ENCODE assay signal across 20 mouse cellular contexts in the genomic region with DNA sequence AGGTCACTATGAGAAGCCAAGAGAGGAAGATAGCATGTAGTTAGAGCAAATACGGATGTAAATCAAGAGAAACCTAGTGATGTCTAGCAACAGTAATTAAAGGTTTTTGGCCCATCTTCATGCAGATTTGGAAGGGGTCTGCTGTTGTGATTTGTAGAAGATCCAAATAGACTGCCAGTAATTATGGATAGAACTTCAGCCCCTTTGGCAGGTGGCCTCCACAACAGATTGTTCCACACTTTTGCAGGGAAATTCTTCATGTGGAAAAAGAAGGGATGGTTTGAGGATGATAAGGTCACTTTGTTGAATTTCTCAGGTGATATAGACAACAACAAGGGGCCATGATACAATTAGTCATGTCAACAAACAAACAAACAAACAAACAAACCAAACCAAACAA.
"Had no signal": no experiment of that assay in that cellular context is flagged by ENCODE, and none has a peak within 500 bp of the region (broad histone marks: within the 10 kb centered on the region; RNA-seq: fewer than 3 reads in every experiment).

No protein-coding gene starts in this region.

- H3K36me3 ChIP-seq: limb, embryonic 12.5 days; limb, embryonic 15.5 days; midbrain, embryonic 12.5 days; midbrain, embryonic 15.5 days; neural tube, embryonic 12.5 days; neural tube, embryonic 15.5 days; stomach, embryonic 15.5 days had no signal

- H3K27me3 ChIP-seq: limb, embryonic 12.5 days; limb, embryonic 15.5 days; midbrain, embryonic 12.5 days; midbrain, embryonic 15.5 days; neural tube, embryonic 12.5 days; neural tube, embryonic 15.5 days; stomach, embryonic 15.5 days had no signal

- H3K9ac ChIP-seq: limb, embryonic 12.5 days; limb, embryonic 15.5 days; liver, embryonic 14.5 days; liver, postnatal 0 days; lung, embryonic 14.5 days; midbrain, embryonic 12.5 days; midbrain, embryonic 15.5 days; neural tube, embryonic 12.5 days; neural tube, embryonic 15.5 days; stomach, embryonic 15.5 days had no signal

- H3K9me3 ChIP-seq: limb, embryonic 12.5 days; limb, embryonic 15.5 days; midbrain, embryonic 12.5 days; midbrain, embryonic 15.5 days; neural tube, embryonic 12.5 days; neural tube, embryonic 15.5 days; stomach, embryonic 15.5 days had no signal

- DNase-seq: kidney, adult 2 months; kidney, postnatal 25 days; layer of hippocampus, adult 9-11 months; liver, postnatal 0 days; lung, embryonic 14.5 days; spleen, adult 18-20 months; thymus, postnatal 25 days had no signal

- ATAC-seq: liver, postnatal 0 days; lung, postnatal 0 days; midbrain, embryonic 15.5 days had no signal

- H3K4me2 ChIP-seq: limb, embryonic 12.5 days; limb, embryonic 15.5 days; liver, embryonic 11.5 days; lung, embryonic 14.5 days; midbrain, embryonic 12.5 days; midbrain, embryonic 15.5 days; neural tube, embryonic 12.5 days; neural tube, embryonic 15.5 days; stomach, embryonic 15.5 days had no signal

- H3K4me1 ChIP-seq: limb, embryonic 12.5 days; limb, embryonic 15.5 days; midbrain, embryonic 12.5 days; midbrain, embryonic 15.5 days; neural tube, embryonic 12.5 days; neural tube, embryonic 15.5 days; stomach, embryonic 15.5 days had no signal

- H3K4me3 ChIP-seq: layer of hippocampus, adult 2 months; limb, embryonic 12.5 days; limb, embryonic 15.5 days; midbrain, embryonic 12.5 days; midbrain, embryonic 15.5 days; neural tube, embryonic 12.5 days; neural tube, embryonic 15.5 days; stomach, embryonic 15.5 days had no signal

- H3K27ac ChIP-seq: kidney, postnatal 0 days; layer of hippocampus, adult 2 months; limb, embryonic 12.5 days; limb, embryonic 15.5 days; liver, embryonic 14.5 days; macrophage; midbrain, embryonic 12.5 days; midbrain, embryonic 15.5 days; neural tube, embryonic 12.5 days; neural tube, embryonic 15.5 days; stomach, embryonic 15.5 days had no signal
